In genomic region chr12:4593166-4593929, GRCm38 (mm10) we compare ENCODE assay signal across 8 mouse cellular contexts. TPM values are rescaled to one million over a fixed set of nuclear protein-coding genes. Genes with fewer than 3 reads are reported as not detected.
DNase-seq lines count a peak whose midpoint lies in the region; ATAC-seq and TF ChIP-seq lines count a peak whose summit lies in the region.

No protein-coding gene starts in this region.

- H3K9ac ChIP-seq in embryonic facial prominence, embryonic 13.5 days: peak overlapping the region; percentile 90
- H3K9ac ChIP-seq in heart, embryonic 12.5 days: peak overlapping the region; percentile 96
- H3K9ac ChIP-seq in kidney, postnatal 0 days (ENCODE audit: low read depth, low read length): peak overlapping the region; percentile 96
- peak overlapping the region; percentile 93 for H3K9ac ChIP-seq in lung, embryonic 16.5 days (ENCODE audit: low read length)

- ATAC-seq in embryonic facial prominence, embryonic 13.5 days (ENCODE audit: insufficient number of reproducible peaks, insufficient read depth, low FRiP score, low TSS enrichment, low read depth): peak; percentile 63
- ATAC-seq in heart, embryonic 12.5 days (ENCODE audit: insufficient number of reproducible peaks, low FRiP score): peak; percentile 82
- ATAC-seq in kidney, postnatal 0 days (replicated peaks; ENCODE audit: low FRiP score, low read depth): peak; percentile 81
- peak; percentile 83 for ATAC-seq in lung, embryonic 16.5 days (ENCODE audit: low read depth)

- H3K27me3 ChIP-seq in embryonic facial prominence, embryonic 13.5 days: no peaks in the 10 kb centered on the region
- H3K27me3 ChIP-seq in heart, embryonic 12.5 days (replicated peaks): no peaks in the 10 kb centered on the region
- H3K27me3 ChIP-seq in kidney, postnatal 0 days (ENCODE audit: insufficient read depth, low read length): no peaks in the 10 kb centered on the region
- no peaks in the 10 kb centered on the region for H3K27me3 ChIP-seq in lung, embryonic 16.5 days (ENCODE audit: control insufficient read depth, insufficient read depth, low read depth, low read length)
- no peaks in the 10 kb centered on the region for H3K27me3 ChIP-seq in thymus, adult 2 months (ENCODE audit: control insufficient read depth, insufficient read depth, low read length)

- peak overlapping the region; percentile 74 for H3K27ac ChIP-seq in embryonic facial prominence, embryonic 13.5 days
- H3K27ac ChIP-seq in heart, embryonic 12.5 days (ENCODE audit: poor library complexity, severe bottlenecking): peak overlapping the region; percentile 85
- H3K27ac ChIP-seq in kidney, postnatal 0 days: peak overlapping the region; percentile 95
- H3K27ac ChIP-seq in lung, embryonic 16.5 days (ENCODE audit: low read length): peak overlapping the region; percentile 88
- peak overlapping the region; percentile 91 for H3K27ac ChIP-seq in olfactory bulb, adult 2 months (ENCODE audit: insufficient read depth, low read depth, low read length)
- H3K27ac ChIP-seq in thymus, adult 2 months (ENCODE audit: control insufficient read depth, insufficient read depth, low read length): peak overlapping the region; percentile 56

- H3K36me3 ChIP-seq in embryonic facial prominence, embryonic 13.5 days: no peaks in the 10 kb centered on the region
- H3K36me3 ChIP-seq in heart, embryonic 12.5 days: no peaks in the 10 kb centered on the region
- H3K36me3 ChIP-seq in kidney, postnatal 0 days (ENCODE audit: insufficient read depth, low read length): no peaks in the 10 kb centered on the region
- no peaks in the 10 kb centered on the region for H3K36me3 ChIP-seq in lung, embryonic 16.5 days (ENCODE audit: control insufficient read depth, insufficient read depth, low read length)
- no peaks in the 10 kb centered on the region for H3K36me3 ChIP-seq in thymus, adult 2 months (ENCODE audit: control insufficient read depth, insufficient read depth, low read length)

- H3K9me3 ChIP-seq in embryonic facial prominence, embryonic 13.5 days: no peaks in the 10 kb centered on the region
- H3K9me3 ChIP-seq in heart, embryonic 12.5 days (replicated peaks): no peaks in the 10 kb centered on the region
- no peaks in the 10 kb centered on the region for H3K9me3 ChIP-seq in kidney, postnatal 0 days (replicated peaks; ENCODE audit: low read length)
- H3K9me3 ChIP-seq in lung, embryonic 16.5 days (ENCODE audit: control insufficient read depth, low read length): no peaks in the 10 kb centered on the region

- WGBS in embryonic facial prominence, embryonic 13.5 days: under 1% methylated on average over 65 of the region's 80 CpGs
- WGBS in heart, embryonic 12.5 days: 2% methylated on average over 65 of the region's 80 CpGs
- under 1% methylated on average over 70 of the region's 80 CpGs for WGBS in kidney, postnatal 0 days
- WGBS in lung, embryonic 16.5 days: under 1% methylated on average over 56 of the region's 80 CpGs
- under 1% methylated on average over 73 of the region's 80 CpGs for WGBS in olfactory bulb, adult 2 months
- under 1% methylated on average over 80 of the region's 80 CpGs for WGBS in thymus, adult 2 months

- no peak for TF ChIP-seq POLR2A in olfactory bulb, adult 2 months (IDR thresholded peaks at IDR 0.05; ENCODE audit: insufficient read depth, low read depth, low read length)
- no peak for TF ChIP-seq POLR2A in thymus, adult 2 months (IDR thresholded peaks at IDR 0.05; ENCODE audit: control insufficient read depth, extremely low read depth, insufficient read depth, low read length, poor library complexity)

- H3K4me1 ChIP-seq in embryonic facial prominence, embryonic 13.5 days: peaks cover 20% of the 10 kb centered on the region
- H3K4me1 ChIP-seq in heart, embryonic 12.5 days (replicated peaks): peaks cover 12% of the 10 kb centered on the region
- peaks cover 12% of the 10 kb centered on the region for H3K4me1 ChIP-seq in kidney, postnatal 0 days (replicated peaks; ENCODE audit: insufficient read depth, low read length)
- H3K4me1 ChIP-seq in lung, embryonic 16.5 days (replicated peaks; ENCODE audit: control insufficient read depth, insufficient read depth, low read length): peaks cover 7% of the 10 kb centered on the region
- H3K4me1 ChIP-seq in olfactory bulb, adult 2 months (ENCODE audit: control insufficient read depth, insufficient read depth, low read length): peaks cover 2% of the 10 kb centered on the region; the same call in 1 of the 2 replicates
- H3K4me1 ChIP-seq in thymus, adult 2 months (replicated peaks; ENCODE audit: control insufficient read depth, insufficient read depth, low read length): 0 out of 2 replicates have a peak, but pooled peaks cover 4% of the 10 kb centered on the region

- DNase-seq in CD4-positive helper T cell, adult 2 months (ENCODE audit: low read depth, low spot score): peak; percentile 72
- DNase-seq in adrenal gland, postnatal 36 days: peak; percentile 69 to 73
- peak; percentile 41 for DNase-seq in kidney, postnatal 0 days (ENCODE audit: low spot score)
- DNase-seq in thymus, adult 2 months: peak; percentile 62

- H3K4me2 ChIP-seq in embryonic facial prominence, embryonic 13.5 days: peak overlapping the region; percentile 69
- peak overlapping the region; percentile 75 for H3K4me2 ChIP-seq in heart, embryonic 12.5 days
- peak overlapping the region; percentile 81 for H3K4me2 ChIP-seq in kidney, postnatal 0 days (ENCODE audit: low read length)
- H3K4me2 ChIP-seq in lung, embryonic 16.5 days (ENCODE audit: low read depth, low read length): peak overlapping the region; percentile 92

- no peak for TF ChIP-seq CTCF in kidney, postnatal 0 days (IDR thresholded peaks at IDR 0.05; ENCODE audit: low read depth)
- TF ChIP-seq CTCF in olfactory bulb, adult 2 months (IDR thresholded peaks at IDR 0.05; ENCODE audit: insufficient read depth, low read depth, low read length): no peak
- TF ChIP-seq CTCF in thymus, adult 2 months (IDR thresholded peaks at IDR 0.05; ENCODE audit: borderline replicate concordance, control insufficient read depth, extremely low read depth, insufficient read depth, low read length, poor library complexity): no peak

- H3K4me3 ChIP-seq in embryonic facial prominence, embryonic 13.5 days: peak overlapping the region; percentile 93
- peak overlapping the region; percentile 93 for H3K4me3 ChIP-seq in heart, embryonic 12.5 days
- H3K4me3 ChIP-seq in kidney, postnatal 0 days (replicated peaks; ENCODE audit: low read depth, low read length): peak overlapping the region; percentile 88
- peak overlapping the region; percentile 93 for H3K4me3 ChIP-seq in lung, embryonic 16.5 days (ENCODE audit: low read length)
- H3K4me3 ChIP-seq in olfactory bulb, adult 2 months (ENCODE audit: insufficient read depth, low read depth, low read length): peak overlapping the region; percentile 99
- H3K4me3 ChIP-seq in thymus, adult 2 months (ENCODE audit: control insufficient read depth, insufficient read depth, low read length): peak overlapping the region; percentile 94

RNA-seq across cellular contexts. Expression of gene Gm3625, which starts 0.6 kb away (rescaled TPM):
- not detected for total RNA-seq in adrenal gland, postnatal 36 days (2021)
- polyA plus RNA-seq in embryonic facial prominence, embryonic 13.5 days (2015; fragmentation: Nextera tagmentation; extraction: Ambion mirVana): not detected in 2 replicates
- not detected in 2 replicates for polyA plus RNA-seq in heart, embryonic 12.5 days (2016; fragmentation: Nextera tagmentation; extraction: Ambion mirVana)
- not detected in 2 replicates for polyA plus RNA-seq in kidney, postnatal 0 days (2015; fragmentation: Nextera tagmentation; extraction: Ambion mirVana)
- polyA plus RNA-seq in lung, embryonic 16.5 days (2015; fragmentation: Nextera tagmentation; extraction: Ambion mirVana): not detected in 2 replicates
- not detected in 2 replicates for polyA plus RNA-seq in olfactory bulb, adult 2 months (2012; ENCODE audit: insufficient read depth, insufficient read length, low replicate concordance, missing spikeins)
- polyA plus RNA-seq in thymus, adult 2 months (2012; rRNA removed): not detected in 2 replicates

RNA-seq across cellular contexts. Expression of gene Itsn2, which starts 0.9 kb away (rescaled TPM):
- 10 to 100 TPM; 56.8 to 57.5 TPM for total RNA-seq in adrenal gland, postnatal 36 days (2021)
- polyA plus RNA-seq in embryonic facial prominence, embryonic 13.5 days (2015; fragmentation: Nextera tagmentation; extraction: Ambion mirVana): 32.7 and 34.0 TPM in 2 replicates
- 38.5 and 43.7 TPM in 2 replicates for polyA plus RNA-seq in heart, embryonic 12.5 days (2016; fragmentation: Nextera tagmentation; extraction: Ambion mirVana)
- polyA plus RNA-seq in kidney, postnatal 0 days (2015; fragmentation: Nextera tagmentation; extraction: Ambion mirVana): 33.2 and 35.7 TPM in 2 replicates
- 37.6 and 39.7 TPM in 2 replicates for polyA plus RNA-seq in lung, embryonic 16.5 days (2015; fragmentation: Nextera tagmentation; extraction: Ambion mirVana)
- polyA plus RNA-seq in olfactory bulb, adult 2 months (2012; ENCODE audit: insufficient read depth, insufficient read length, low replicate concordance, missing spikeins): not detected in 2 replicates
- 51.6 and 62.9 TPM in 2 replicates for polyA plus RNA-seq in thymus, adult 2 months (2012; rRNA removed)

Comparison
In these comparisons a context has a peak if more than half of its experiments do, and no peak if none do; other contexts are left out.
1. Peak in every context shown above with its lines: DNase-seq, ATAC-seq, H3K4me3 ChIP-seq and H3K27ac ChIP-seq.